Mouse (Mus musculus) brain, adult 2 months (tissue): ENCODE data around the gene Cilp2.

Experiments used
- DNase-seq: peaks from one replicate; pipeline ENCODE4 v3.0.0; 2011; ENCODE audit warnings: low read depth, low spot score

Gene Cilp2

DNA sequence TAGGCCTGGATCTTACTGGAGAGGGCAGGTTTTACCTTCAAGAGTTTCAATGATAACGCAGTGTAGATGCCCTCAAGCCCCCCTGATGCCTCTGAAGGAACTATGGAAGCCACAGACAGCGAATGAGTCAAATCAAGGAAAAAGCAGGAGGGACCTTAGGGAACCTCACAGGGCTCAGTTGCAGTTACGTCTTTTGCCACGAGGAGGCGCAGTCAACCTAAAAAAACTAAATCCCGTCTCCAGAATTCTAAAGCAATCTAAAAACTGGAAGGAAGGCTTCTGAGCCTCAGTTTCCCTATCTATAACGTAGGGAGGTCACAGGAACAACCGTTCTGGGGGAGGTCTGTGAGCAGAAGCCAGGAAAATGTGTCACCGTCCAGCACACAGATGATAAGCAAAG, 13.3 kb downstream of the Cilp2 start:
- peak; percentile 77 for DNase-seq

GRCm38 (mm10) chr8:69870907-69871306, 16.6 kb downstream of the Cilp2 start:
- DNase-seq = no peak

DNA sequence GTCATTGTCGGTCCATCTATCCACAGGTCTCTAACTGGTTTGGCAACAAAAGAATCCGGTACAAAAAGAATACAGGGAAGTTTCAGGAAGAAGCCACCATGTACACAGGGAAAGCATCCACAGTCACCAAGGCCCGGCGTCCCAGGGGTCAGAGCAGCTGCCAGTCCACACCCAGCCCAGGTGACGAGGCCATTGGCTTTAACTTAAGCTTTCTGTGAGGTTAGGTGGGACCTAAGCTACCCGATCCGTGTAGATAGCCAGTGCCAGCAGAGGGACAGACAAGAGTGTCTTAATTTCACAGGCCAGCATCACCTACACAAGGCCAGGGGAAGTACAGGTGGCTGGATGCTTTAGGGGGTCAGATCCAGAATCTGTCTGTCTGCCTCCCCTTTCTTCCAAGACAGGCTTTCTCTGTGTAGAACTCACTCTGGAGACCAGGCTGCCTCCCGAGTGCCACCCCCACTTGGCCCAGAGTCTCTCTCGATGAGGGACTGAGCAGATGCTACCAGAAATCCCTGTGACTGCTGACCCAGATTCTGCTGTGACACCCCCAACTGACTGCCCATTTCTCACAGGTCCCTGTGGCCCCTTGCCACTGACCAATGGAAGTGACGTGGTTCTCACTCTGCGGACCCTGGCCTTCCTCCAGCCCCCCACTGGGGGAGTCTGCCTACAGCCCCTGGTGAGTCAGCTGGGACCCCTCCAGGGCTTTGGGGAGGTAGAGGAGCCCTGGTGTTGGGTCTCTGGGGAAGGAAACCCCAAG, 17.3 kb downstream of the Cilp2 start:
- peak; percentile 82 for DNase-seq

GRCm38 (mm10) chr8:69867696-69868326, 19.7 kb downstream of the Cilp2 start:
- DNase-seq = no peak

GRCm38 (mm10) chr8:69864180-69864579, 23.3 kb downstream of the Cilp2 start:
- DNase-seq = no peak

GRCm38 (mm10) chr8:69863387-69864020, 24.0 kb downstream of the Cilp2 start:
- peak; percentile 65 for DNase-seq

DNA sequence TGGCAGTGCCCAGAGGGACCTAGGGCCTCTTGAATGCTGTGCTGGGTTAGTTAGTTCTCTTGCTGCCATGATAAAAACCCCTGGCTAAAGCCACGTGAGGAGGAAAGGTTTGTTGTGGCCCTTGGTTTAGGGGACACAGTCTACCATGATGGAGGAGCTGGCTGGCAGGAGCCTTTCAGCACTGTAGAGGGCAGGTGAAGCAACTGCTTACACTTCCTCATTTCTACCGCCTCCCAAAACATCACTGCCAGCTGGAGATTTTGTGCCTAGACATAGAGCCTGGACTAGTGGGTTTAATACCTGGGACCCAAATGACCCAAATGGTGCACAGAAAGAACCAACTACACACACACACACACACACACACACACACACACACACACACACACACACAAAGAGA, 26.2 kb downstream of the Cilp2 start:
- DNase-seq = no peak

DNA sequence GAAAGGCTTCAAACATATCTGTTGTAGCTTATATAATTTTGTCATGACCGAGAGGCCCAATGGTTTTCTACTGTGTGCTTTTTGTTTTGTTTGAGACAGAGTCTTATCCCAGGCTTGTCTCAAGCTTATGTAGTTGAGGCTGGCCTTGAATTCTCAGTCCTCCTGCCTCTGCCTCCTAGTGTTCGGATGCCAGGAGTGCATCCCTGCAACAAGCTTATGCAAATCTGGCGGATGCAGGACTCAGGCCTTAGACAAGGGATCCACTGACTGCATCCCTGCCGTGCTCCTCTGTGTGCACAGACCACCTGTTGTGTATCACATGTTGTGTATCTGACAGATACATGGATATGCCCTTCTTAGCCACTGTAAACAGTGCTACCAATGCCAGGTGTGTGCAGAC, 26.7 kb downstream of the Cilp2 start:
- no peak for DNase-seq

- DNase-seq = no peak
Observed at GRCm38 (mm10) chr8:69853869-69854268, 33.6 kb downstream of the Cilp2 start.

DNA sequence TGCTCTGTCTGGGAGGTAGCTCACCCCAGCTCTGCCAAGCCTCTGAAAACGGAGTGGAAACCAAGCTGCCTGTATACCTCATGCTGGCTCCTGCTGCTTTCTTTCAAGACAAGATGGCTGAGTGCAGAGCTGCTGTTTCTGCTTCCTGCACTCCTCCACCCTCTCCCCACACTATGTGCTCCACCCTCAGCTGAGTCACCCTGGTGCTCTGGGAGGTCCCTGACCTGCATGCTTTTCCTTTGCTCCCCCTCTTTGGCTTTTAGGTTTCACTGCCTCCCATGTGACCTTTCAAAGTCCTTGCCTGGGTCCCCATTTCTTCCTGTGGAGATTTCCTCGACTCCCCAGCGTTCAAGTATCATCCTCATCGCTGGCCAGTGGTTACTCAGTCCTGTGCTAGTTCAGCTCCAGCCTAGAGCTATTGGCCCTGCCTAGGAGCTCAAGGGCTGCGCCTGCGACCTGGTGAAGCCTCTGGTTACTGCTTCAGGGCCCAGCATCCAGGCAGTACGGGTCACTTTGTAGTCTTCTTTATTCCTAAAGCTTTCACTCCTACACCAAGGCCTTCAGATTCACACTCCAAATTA, 36.5 kb downstream of the Cilp2 start:
- peak; percentile 40 for DNase-seq

DNA sequence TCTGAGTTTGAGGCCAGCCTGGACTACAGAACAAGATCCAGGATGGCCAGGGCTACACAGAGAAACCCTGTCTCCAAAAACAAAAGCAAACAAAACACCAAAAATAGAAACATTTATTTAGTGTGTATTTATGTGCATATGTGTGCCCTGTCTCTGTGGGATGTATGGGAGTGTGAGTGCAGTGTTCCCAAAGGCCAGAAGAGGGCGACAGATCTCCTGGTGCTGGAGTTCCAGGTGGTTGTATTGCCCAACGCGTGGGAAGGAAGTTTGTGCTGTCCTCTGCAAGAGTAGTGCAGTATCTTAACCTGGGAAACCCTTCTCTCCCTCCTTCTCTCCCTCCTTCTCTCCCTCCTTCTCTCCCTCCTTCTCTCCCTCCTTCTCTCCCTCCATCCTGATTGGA, 37.6 kb downstream of the Cilp2 start:
- no peak for DNase-seq

GRCm38 (mm10) chr8:69848951-69849350, 38.5 kb downstream of the Cilp2 start:
- DNase-seq = no peak

DNA sequence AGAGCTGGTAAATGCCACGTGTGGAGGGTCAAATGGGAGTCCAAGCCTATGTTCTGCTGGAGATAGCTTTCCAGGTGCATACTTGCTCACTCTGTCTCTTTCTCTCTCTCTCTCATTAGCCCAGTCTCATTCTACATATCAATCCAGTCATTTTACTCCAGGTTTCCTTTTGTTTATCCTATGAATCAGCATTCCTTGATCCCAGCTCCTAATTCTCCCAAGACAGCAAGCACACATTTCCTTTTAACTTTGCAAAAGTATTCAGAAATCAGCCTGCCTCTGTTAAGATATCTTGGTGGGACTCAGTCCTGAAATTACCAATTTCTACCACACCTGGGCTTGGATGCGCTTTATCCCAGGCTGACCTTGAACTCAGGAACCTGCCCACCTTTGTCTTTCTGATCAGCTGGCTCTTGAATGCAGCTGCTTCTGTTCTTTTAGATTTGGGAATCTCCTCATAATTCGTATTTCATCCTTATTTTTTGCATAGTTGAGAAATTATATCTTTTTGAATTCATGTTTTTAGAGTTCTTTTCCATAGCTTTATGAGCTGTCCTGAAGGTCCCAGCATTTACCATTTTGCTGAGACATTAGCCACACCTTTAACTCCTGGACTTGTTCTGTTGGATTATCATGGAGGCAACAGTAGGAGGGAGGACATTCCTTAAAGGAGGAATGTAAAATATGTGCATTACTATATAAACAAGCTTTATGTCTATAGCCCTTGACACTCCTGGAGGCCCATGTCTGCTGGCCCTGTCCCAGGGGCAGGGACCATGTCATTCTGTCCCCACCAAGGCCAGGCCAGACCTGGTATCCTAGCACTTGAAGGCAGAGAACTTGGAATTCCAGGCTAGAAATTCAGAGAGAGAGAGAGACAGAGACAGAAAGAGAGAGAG, 40.1 kb downstream of the Cilp2 start:
- no peak for DNase-seq

DNA sequence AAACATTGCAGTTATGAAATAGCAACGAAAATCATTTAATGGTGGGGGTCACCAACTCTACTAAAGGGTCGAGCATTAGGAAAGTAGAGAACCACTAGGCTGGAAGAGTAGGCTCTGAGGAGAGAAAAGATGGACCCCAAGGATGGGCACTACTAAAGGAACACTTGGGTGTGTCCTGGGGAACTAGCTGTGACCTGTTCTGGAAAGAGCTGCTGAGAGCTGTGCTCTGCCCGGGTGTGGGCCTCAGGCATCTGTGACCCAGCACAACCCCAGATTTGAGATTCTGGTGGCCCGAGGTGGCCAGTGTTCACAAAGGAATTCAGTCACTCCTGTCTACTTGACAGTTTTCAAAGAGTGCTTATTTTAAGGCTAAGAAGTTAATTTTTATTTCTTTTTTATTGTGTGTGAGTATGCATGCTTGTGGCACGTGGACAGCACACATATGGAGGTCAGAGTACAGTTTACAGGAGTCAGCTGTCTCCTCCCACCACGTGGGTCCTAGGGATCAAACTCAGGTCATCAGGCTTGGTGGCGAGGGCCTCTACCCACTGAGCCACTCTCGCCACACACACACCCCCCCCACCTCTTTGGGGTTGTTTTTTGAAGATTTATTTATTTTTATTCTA, 50.3 kb downstream of the Cilp2 start:
- DNase-seq = no peak

- peak; percentile 99 for DNase-seq
Observed at GRCm38 (mm10) chr8:69832298-69832853, 55.1 kb downstream of the Cilp2 start, which contains the start of gene Pbx4. Gene Pbx4, plus strand, starts transcription at chr8:69832491.
